Mouse (Mus musculus) lung, postnatal 4 days (tissue): ENCODE results near the gene Usp6nl.

Source experiments
- DNase-seq, 2 experiments: peaks; one replicate each; pipeline ENCODE4 v3.0.0; 2021

Usp6nl gene

GRCm38 (mm10) chr2:6333570-6333969, 11.1 kb downstream of the Usp6nl start:
- no peak for DNase-seq

DNA sequence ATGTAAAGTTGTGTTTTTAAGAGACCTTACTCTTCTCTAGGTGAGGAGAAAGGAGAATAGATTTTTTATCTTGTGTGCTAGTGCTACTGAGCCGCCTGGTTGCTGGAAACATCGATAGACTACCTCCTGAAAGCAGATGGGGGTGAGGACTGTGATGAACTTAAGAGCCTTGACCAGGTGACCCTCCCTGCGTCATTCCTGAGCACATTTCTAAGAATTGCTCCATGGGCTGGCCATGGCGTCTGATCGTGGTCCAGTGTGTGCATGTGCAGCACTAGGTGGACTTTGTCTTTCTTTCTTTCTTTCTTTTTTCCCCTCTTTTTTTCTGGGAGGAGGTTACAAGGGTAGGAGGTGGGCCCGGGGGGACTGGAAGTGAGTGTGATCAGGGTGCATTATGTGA, 11.5 kb downstream of the Usp6nl start:
- no peak for DNase-seq

- no peak for DNase-seq
These were observed 12.7 kb downstream of the Usp6nl start for GRCm38 (mm10) chr2:6335032-6335735.

DNA sequence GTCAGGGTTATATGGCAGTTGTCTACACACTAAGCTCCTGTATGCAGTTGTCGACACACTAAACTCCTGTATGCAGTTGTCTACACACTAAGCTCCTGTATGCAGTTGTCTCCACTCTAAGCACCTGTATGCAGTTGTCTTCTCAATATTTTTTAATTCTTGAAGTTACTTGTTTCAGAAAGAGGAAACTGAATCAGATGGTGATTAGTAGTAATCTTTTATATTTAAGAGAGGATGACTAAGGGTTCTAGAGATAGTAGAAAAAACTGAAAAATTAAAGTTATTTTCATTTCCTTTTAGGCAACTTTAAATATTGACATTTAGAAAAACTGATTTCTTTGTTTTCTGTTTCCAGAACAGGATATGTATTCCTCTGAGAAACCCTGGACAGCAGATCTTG, 13.5 kb downstream of the Usp6nl start:
- DNase-seq = no peak

GRCm38 (mm10) chr2:6336649-6337048, 14.2 kb downstream of the Usp6nl start:
- no peak for DNase-seq

DNA sequence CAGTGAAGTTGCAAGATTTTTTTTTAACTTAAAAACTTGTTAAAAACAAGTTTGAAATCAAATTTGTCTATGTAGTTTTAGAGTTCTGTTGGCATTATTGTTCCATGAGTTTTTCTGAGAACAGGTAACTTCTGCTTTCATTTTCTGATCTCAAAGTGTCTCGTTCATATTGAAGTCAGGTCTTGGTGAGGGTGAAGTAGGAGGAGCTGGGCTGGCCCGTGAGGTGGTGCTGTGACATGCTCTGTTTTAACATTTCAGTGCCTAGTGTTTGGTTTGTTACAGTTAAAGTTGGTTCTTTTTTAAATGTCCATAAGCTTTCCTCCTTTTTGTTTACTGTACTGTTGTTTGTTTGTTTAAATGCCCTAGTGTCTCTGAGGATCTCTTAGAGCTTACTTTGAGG, 15.0 kb downstream of the Usp6nl start:
- no peak for DNase-seq

GRCm38 (mm10) chr2:6338031-6338629, 15.7 kb downstream of the Usp6nl start:
- peak; percentile 49 to 74 for DNase-seq

DNA sequence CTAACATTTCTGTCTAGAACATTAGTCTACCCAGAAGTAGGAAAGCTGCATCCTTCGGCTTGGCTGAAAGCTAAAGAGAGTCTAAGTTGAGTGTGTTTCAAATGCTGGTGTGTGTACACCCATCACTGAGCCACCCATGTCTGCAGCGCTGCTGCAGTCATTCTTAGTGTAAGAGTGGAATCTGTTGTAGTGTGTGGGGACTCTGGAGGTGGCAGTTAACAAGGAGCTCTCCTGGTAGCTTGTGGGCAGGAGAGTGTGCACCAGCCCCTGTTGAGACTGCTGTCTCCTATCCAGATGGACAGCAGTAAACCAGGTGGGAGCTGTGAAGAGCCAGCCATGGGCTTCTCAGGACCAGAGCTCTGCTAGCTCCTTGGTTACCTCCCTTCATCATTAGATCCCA, 18.0 kb downstream of the Usp6nl start:
- no peak for DNase-seq

DNA sequence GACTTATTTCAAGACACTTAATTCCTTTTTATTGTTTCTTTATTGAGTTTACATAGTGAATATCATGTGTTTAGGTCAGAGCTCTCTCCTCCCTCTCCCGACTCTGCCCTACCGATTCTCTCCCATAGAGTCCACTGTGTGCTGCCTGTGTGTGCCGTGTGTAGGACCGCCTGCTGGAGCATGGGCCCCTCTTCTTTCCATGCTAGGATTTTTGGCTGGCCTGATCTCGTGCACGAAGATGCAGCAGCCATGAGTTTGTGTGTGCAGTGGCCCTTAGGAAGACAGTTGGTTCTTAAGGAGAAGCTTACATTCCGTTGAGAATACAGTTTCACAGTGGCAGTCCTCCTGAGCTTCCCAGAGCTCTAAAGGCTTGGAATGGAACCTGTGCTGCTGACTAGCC, 19.0 kb downstream of the Usp6nl start:
- no peak for DNase-seq

DNA sequence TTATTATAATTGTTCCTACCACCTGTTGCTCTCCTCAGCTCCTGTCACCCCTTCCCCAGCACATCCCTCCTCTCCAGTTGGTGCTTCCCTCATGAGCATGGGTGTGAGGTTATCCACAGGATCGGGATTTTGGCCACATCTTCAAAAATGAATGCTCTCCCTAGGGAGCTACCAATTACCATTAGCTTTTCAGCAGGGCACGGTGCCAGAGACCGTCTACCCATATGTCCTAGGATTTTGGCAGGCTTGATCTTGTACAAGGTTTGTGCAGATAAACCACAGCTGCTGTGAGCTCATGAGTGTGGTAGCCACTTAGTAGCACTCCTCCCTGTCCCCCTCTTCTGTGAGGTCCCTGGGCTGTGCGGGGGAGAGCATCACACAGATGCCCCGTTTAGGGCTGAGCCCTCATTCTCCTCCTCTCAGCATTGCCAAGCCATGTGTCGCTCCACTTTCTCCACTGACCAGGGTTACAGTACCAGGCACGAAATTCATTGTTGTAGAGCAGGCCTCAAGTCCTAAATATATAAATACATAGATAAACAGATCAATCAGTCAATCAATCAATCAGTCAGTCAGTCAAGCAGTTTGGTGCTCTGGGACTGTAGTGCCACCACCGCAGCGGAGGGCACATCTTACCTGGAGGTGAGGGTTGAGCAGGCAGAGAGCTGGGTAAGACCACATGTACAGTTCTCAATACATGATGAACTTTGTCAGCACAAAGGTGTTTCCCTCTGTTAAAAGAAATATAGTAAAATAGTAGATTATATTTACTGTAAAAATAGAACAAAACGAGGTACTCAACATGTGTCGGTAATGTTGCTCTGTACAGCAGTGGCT, 27.0 kb downstream of the Usp6nl start:
- DNase-seq = peak; percentile 36 to 75

GRCm38 (mm10) chr2:6350164-6350563, 27.7 kb downstream of the Usp6nl start:
- no peak for DNase-seq

DNA sequence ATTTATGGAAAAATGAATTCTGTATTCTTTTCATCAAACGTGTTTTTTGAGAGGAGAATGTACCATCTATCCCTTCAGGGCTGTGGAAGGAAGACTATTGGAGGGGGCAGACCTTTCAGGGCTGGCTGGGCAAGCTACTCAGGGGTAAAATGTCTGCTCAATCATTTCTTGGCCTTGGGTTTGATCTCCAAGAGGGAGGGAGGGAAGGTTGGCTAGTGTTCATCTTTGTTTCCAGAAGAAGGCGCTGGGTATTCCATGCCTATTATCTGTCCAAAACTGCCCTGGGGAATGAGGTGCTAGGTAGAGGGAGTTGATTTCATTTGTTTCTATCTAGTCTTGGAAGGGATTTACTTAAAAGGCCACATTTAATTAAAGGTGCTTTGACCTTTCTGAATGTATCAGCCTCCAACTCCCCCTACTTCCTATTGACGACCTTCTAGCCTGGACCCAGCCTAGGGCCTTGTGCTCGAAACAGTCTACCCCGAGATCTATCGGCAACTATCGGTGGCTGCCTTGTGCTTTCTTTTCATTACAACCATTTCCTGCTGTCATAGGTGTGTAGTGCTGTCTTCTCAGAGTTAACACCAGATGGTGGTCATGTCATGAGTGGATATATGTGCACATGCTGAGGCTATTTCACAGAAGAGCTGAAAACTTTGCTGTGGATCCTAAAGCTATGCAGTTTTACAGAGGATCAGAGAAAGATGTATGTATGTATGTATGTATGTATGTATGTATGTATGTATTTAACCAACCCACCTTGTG, 28.6 kb downstream of the Usp6nl start:
- no peak for DNase-seq

GRCm38 (mm10) chr2:6352541-6352971, 30.1 kb downstream of the Usp6nl start:
- DNase-seq = peak in 1 of 2 experiments; percentile 61

DNA sequence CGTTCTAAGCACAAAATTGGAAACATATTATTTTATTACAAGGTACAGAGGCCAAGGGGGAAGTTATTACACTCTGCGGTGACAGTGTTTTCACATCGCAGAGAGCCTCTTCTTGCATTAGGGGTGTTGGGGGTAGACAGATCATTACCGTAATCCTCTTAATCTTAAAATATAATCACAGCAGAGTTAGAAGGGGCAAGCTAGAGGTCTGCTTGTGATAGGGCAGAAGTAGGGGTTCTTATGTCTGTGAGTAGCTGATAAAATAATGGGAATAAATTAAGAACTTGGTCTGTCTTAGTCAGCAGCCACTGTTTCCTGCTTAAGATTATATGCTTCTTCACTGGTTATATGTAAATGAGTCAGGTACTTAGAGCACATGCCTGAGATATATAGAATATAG, 30.6 kb downstream of the Usp6nl start:
- DNase-seq = no peak

- no peak for DNase-seq
These were observed 34.8 kb downstream of the Usp6nl start for GRCm38 (mm10) chr2:6357306-6357705.

DNA sequence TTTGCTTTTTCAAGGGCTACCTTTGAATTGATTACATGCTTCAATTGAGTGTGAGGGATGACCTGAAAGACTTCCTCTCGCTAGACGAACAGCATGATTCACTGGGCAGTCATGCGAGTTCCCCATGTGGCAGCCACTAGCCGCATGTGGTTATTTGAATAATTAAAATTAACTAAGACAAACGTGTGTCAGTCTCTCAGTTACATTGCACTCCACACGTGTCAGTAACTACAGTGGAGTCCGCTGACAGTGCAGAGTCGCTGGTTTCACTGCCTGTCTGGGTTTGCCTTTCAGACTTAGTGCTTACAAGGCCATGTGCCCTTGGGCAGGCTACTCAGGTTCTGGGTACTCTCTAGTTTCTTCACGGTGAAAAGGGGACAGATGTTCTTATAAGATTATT, 37.2 kb downstream of the Usp6nl start:
- DNase-seq = no peak

DNA sequence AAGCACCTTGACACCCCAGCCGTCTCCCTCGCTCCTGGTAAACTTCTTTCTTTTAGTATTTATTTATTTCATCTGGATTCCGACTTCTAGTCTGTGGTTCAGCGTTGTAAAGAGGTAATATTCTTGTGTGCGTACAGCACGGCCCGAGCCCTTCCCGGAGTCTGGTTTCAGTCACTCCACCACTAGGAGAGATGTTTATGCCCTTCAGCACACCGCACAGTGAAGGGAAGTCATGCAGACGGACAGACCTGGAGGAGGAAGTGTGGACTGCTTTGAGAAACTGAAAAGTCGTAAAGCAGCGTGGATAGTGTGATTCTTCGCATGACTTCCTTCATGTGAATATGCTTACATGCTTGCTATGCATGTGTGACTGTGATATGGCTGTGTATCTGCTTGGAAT, 40.7 kb downstream of the Usp6nl start:
- DNase-seq = no peak

DNA sequence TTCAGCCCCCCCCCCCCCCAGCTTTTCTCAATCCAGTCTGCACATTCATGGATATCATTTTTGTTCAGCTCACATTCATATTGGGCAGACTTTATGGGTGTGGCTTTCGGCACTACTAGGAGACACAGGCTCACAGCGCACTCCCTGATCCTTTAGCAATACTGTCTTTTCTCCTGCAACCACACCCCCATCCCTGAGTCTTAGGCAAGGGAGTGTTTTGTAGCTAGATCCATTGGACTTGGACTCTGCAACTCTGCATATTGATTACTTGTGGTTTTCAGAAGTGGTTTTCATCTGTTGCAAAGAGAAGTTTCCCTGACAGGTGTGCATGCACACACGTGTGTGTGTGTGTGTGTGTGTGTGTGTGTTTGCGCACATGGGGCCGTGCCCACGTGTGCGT, 41.5 kb downstream of the Usp6nl start:
- DNase-seq = no peak

- no peak for DNase-seq
These were observed 44.1 kb downstream of the Usp6nl start for GRCm38 (mm10) chr2:6366521-6366928.

- no peak for DNase-seq
These were observed 44.5 kb downstream of the Usp6nl start for GRCm38 (mm10) chr2:6366973-6367372.

DNA sequence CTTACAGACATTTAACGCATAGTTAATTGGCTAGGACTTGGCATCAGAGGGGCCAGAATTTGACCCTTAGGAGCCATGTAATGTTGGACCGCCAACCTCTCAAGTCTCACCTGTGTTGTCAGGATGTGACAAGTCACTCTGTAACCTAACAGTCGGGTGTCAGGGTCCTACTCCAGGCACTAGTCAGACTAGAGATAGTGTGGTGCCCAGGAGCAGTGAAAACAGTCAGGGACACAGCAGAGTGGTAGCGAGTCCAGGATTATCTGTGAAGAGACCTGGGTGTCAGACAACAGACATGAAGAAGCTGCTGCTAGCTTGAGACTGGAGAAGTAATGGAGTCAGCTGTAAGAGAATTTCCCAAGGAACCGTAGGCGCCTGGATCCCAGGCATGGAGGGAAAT, 45.0 kb downstream of the Usp6nl start:
- DNase-seq = no peak

- DNase-seq = no peak
These were observed 51.7 kb downstream of the Usp6nl start for GRCm38 (mm10) chr2:6374216-6374615.

GRCm38 (mm10) chr2:6376071-6376470, 53.6 kb downstream of the Usp6nl start:
- no peak for DNase-seq
